Mouse (Mus musculus) kidney, postnatal 25 days (tissue): Measurements from ENCODE around the gene Tas1r2.

Experiments
- DNase-seq, 2 experiments: peaks; one replicate each; pipeline ENCODE4 v3.0.0; 2021; ENCODE audit warnings: mixed read lengths in 2 of 2

Tas1r2 gene

DNA sequence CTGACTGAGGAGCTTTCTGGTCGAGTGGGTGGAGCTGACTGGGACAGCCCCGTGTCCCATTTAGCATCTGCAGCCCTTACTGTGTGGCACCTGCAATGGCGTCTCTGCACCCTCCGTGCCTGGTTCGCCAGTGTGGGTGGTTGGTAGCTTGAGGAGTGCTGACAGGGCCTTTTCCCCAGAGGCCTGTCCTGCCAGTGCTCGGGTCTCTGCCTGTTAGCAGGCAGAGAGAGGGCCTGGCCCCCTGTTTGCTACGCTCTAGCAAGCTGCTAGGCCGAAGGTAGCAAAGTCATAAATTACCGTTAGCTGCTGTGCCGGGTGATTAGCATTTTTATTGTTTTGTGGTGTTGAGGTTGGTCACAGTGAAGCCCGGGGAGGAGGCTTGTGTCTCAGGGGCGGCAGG lies 13.5 kb upstream of the Tas1r2 start:
- peak; percentile 29 to 80 for DNase-seq

DNA sequence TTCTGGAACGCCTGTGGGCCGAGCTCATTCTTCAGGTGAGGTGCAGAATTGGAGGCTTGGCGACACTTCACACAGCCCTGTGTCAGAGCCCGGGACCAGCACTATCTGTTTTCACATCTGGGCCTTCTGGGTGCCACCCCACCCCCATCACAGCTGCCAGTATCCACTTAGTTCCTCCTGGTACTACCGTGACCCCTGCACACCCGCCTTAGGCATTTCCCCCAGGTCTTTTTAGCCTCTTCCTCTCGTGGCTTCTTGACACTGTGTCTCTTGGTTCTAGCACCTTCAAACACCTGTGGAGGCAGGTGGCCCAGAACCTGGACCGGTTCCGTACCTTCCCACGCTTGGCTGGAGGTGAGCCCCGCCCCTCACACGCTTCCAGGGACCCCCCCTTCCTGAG lies 13.0 kb upstream of the Tas1r2 start:
- DNase-seq: no peak

- DNase-seq: no peak
Measured at GRCm38 (mm10) chr4:139640775-139641174, 12.6 kb upstream of the Tas1r2 start.

- no peak for DNase-seq
Measured at GRCm38 (mm10) chr4:139641829-139642425, 11.4 kb upstream of the Tas1r2 start.

- DNase-seq: peak; percentile 74 to 82
Measured at GRCm38 (mm10) chr4:139643972-139644371, 9.4 kb upstream of the Tas1r2 start.

GRCm38 (mm10) chr4:139646916-139647315 lies 6.4 kb upstream of the Tas1r2 start:
- no peak for DNase-seq

DNA sequence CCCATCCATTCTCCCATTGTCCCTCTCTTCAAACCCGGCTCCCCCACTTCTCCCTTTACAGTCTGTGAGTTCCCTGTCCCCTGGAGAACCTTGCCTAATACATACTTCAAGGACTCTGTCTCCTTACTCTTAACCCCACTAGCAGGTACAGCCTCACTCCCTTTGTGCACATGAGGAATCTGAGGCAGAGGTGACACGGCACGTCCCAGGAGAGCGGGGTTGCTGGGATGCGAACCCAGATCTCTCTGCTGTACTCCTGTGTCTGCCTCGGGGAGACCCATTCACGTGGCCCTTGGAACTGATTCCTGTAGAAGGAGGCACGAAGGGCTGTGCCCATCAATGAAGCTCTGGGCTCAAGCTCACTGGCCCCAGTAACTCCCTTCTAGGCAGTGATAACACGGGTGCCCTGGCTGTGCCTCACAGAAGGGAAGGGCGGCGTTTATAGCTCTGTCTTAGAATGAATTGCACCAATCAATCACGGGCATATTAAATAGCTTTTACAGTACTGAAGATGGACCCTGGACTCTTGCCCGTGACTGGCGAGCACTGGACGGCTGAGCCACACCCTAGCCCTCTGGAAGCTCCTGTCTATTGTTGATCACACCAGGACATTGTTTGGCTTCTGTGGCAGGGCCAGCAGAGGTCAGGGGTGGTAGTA lies 3.1 kb upstream of the Tas1r2 start:
- DNase-seq: no peak

GRCm38 (mm10) chr4:139650907-139651306 lies 2.4 kb upstream of the Tas1r2 start:
- no peak for DNase-seq

DNA sequence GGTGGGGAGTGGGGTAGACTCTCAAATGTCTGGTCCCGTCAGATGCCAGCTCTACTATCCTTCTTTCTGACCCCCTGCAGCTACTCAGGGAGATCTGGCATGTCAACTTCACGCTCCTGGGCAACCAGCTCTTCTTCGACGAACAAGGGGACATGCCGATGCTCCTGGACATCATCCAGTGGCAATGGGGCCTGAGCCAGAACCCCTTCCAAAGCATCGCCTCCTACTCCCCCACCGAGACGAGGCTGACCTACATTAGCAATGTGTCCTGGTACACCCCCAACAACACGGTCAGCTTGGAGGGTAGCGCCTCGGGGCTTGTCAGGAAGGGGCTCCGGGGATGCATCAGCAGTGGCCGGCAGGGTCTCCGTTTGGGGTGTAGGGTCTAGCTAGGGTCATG lies 8.6 kb downstream of the Tas1r2 start:
- no peak for DNase-seq

GRCm38 (mm10) chr4:139667632-139668031 lies 14.3 kb downstream of the Tas1r2 start:
- peak in 1 of 2 experiments; percentile 24 for DNase-seq

DNA sequence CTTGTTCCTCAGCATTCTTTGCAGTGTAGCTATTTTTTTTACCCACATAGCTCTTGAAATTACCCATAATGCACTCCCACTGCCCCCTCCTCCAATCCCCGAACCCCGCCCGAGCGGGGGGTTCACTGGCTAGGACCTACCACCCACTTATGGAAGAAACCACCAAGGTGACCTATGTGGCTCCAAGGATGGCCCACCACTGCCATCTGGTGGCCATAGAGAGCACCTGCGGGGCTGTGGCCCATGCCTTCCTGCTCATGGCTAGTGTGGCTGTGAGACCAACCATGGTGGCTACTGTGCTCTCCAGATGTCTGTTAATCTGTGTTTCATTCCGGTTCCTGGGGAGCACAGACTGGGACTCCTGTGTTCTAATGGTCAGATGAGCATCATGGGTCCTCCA lies 16.5 kb downstream of the Tas1r2 start:
- peak; percentile 68 to 71 for DNase-seq

GRCm38 (mm10) chr4:139675696-139676095 lies 22.4 kb downstream of the Tas1r2 start:
- no peak for DNase-seq

DNA sequence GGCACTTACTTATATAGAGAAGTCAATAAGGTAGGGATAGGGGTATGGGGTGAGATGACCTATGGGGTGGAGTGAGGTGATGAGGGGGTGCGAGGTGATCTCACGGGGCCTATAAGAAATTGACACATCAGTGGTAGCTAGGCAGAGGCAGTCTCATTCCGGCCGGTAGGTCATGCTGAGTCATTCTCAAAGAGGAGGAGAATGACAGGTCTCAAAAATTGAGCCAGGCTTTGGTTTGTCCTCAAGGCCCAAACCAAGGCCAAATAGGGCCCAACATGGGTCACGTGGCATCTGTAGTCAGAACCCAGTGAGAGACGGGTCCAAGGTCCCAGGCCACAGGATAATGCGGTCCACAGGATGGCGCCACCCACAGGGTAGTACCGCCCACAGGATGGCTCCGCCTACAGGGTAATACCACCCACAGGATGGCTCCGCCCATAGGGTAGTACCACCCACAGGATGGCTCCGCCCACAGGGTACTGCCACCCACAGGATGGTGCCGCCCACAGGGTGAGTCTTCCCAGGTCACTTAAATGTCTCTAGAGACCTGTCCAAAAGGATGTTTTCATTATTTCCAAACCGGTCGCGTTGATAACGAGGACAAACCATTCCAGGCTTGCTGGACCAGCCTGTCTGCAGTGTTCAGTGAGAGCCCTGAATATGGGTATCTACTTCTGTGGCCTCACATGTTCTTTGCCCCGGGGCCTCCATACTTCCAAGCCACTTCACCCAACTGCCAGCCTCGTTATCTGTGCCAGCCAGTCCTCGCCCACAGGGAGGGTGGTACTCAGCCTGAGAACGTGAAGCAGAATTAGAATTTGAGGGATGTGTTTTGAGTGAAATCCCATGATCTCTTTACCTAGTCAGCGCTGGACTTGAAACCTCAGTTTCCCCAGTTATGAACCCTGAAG lies 30.6 kb downstream of the Tas1r2 start:
- peak in 1 of 2 experiments; percentile 46 for DNase-seq

- DNase-seq: peak; percentile 46 to 76
Measured at GRCm38 (mm10) chr4:139684639-139685017, 31.3 kb downstream of the Tas1r2 start.

DNA sequence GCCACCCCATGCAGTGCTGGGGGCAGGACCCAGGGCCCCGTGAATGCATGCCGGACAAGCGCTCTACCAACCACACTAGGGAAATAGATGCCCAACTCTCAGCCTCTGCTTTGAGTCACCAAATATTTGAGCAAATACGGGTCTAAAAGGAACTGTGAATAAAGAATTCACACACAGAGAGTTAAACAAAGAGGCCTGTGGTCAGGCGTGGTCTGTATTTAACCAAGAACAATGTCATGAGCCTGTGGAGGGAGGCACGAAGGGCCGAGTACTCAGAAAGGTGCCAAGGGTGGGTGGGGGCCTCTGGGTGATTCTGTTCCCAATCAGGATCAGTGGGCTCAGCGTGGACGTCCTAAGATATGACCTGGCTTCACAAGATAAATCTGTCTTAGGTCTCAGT lies 34.7 kb downstream of the Tas1r2 start:
- no peak for DNase-seq

GRCm38 (mm10) chr4:139689627-139690269 lies 36.4 kb downstream of the Tas1r2 start:
- no peak for DNase-seq

DNA sequence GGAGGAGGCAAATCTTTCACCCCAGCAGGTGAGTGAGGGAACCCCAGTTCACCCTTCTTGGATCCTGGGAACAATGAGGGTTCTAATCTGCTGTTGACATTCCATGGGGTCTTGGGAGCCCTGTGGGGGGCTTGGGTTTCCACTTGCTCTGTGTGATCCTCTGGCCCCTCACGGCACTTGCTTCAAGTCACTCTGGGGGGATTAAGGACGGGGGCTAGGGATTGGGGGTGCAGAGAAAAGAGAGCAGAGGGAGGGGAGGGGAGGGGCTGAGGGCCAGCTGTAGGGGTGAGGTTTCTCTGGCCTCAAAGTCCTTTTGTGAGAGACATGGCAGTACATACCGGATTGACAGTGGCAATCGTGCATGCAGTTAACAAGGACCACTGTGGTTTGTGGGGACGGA lies 40.0 kb downstream of the Tas1r2 start:
- no peak for DNase-seq

DNA sequence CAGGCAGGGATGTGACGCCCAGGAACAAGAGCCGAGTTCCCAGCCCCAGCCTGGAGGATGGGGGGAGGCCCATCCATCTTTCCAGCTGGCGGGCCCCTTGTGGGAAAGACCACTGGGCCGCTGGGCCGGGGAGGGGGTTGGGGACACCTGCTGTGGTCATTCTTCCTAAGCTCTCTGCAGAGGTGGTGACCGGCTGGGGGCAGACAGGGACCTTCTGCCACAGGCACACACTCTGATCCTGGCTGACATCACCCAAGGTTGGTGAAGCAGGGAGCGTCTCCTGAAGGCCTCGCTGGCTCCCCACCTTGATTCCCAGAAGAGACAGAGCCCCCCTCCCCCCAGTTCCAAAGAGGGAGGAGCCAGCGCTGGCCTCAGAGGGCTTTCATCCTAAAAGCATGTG lies 44.4 kb downstream of the Tas1r2 start:
- no peak for DNase-seq

- no peak for DNase-seq
Measured at GRCm38 (mm10) chr4:139698602-139699001, 45.3 kb downstream of the Tas1r2 start.

DNA sequence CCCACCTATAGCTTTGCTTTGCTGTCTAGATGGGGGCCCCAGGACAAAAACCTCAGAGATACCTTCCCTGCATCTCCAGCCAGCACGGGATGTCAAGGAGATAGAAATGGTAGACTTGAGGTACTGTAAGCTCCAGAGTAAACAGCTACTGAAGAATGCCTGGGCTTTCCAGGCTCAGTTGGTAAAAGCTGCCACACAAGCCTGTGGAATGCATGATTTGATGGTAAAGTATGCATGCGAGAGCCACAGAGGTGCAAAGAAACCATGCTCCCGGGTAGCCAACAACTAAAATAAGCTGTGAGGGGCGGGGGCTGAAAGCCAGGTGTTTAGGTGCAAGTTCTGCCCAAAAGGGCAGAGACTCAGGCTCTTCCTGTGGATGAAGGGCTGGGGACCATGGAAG lies 49.6 kb downstream of the Tas1r2 start:
- DNase-seq: no peak

- DNase-seq: peak in 1 of 2 experiments; percentile 3
Measured at GRCm38 (mm10) chr4:139703468-139703867, 50.1 kb downstream of the Tas1r2 start.

GRCm38 (mm10) chr4:139705986-139706385 lies 52.6 kb downstream of the Tas1r2 start:
- DNase-seq: peak in 1 of 2 experiments; percentile 3
